Mouse (Mus musculus) ES-CJ7 (cell line): ENCODE data around the gene 2410141K09Rik.
"Not testable (repeated sequence)": the region's sequence is repeated elsewhere in the genome, so short reads cannot be mapped to it uniquely, and the experiment has no call there.

ENCODE experiments used
- DNase-seq: peaks from one replicate; pipeline ENCODE4 v3.0.0; 2011; ENCODE audit warnings: low read depth, low spot score

The 2410141K09Rik gene

GRCm38 (mm10) chr13:66441018-66441417, at the start of gene 2410141K09Rik:
2410141K09Rik (minus strand) TSS chr13:66441118.
- not testable (repeated sequence) for DNase-seq

GRCm38 (mm10) chr13:66426858-66427257, 14.1 kb downstream of the 2410141K09Rik start:
- DNase-seq, result peak; percentile 79

GRCm38 (mm10) chr13:66414962-66415361, 26.0 kb downstream of the 2410141K09Rik start:
- peak; percentile 67 for DNase-seq
